Mouse (Mus musculus) ovary, postnatal 36 days (tissue): ENCODE measurements around the gene Capn9.
A peak's percentile ranks its signal among the peaks of the same experiment; 100 is the strongest.

Experiments used
- DNase-seq: peaks from one replicate; pipeline ENCODE4 v3.0.0; 2022; ENCODE audit warnings: low spot score, mixed read lengths

Capn9 gene

GRCm38 (mm10) chr8:124641599-124641998, 65.7 kb downstream of the Capn9 start:
- DNase-seq: no peak

GRCm38 (mm10) chr8:124643540-124644339, 67.8 kb downstream of the Capn9 start:
- peak; percentile 37 for DNase-seq

- no peak for DNase-seq
Observed at GRCm38 (mm10) chr8:124648311-124648710, 72.4 kb downstream of the Capn9 start.

- no peak for DNase-seq
Observed at GRCm38 (mm10) chr8:124651776-124652175, 75.9 kb downstream of the Capn9 start.

GRCm38 (mm10) chr8:124652546-124652945, 76.6 kb downstream of the Capn9 start:
- no peak for DNase-seq

- DNase-seq: no peak
Observed at GRCm38 (mm10) chr8:124653568-124654475, 77.9 kb downstream of the Capn9 start.

GRCm38 (mm10) chr8:124657961-124658360, 82.0 kb downstream of the Capn9 start:
- no peak for DNase-seq

GRCm38 (mm10) chr8:124658415-124658814, 82.5 kb downstream of the Capn9 start:
- peak; percentile 77 for DNase-seq

- no peak for DNase-seq
Observed at GRCm38 (mm10) chr8:124661781-124662180, 85.9 kb downstream of the Capn9 start.

GRCm38 (mm10) chr8:124662446-124663111, 86.7 kb downstream of the Capn9 start:
- no peak for DNase-seq

GRCm38 (mm10) chr8:124663112-124663873, 87.4 kb downstream of the Capn9 start, which contains the start of gene 2310022B05Rik:
TSS of gene 2310022B05Rik (minus strand) at chr8:124663369.
- DNase-seq: peak; percentile 89

GRCm38 (mm10) chr8:124663874-124664230, 87.9 kb downstream of the Capn9 start:
- DNase-seq: no peak

GRCm38 (mm10) chr8:124664414-124664813, 88.5 kb downstream of the Capn9 start:
- no peak for DNase-seq
